Mouse (Mus musculus) forebrain, embryonic 10.5 days (tissue): ENCODE measurements around the gene Zfp276. TPM values are rescaled to one million over a fixed set of nuclear protein-coding genes. Genes with fewer than 3 reads are reported as not detected.
"Not testable (repeated sequence)": the region's sequence is repeated elsewhere in the genome, so short reads cannot be mapped to it uniquely, and the experiment has no call there.

Experiments used
- DNase-seq: peaks from one replicate; pipeline ENCODE4 v3.0.0-alpha.2; 2017; ENCODE audit warnings: low spot score; ENCODE audit errors: extremely low spot score
- H3K27ac ChIP-seq: fragments of 300-500 bp; sonication (generic); 2 replicates; pipeline ENCODE4 v1.5.1; 2016; ENCODE audit warnings: mild to moderate bottlenecking
- H3K27me3 ChIP-seq: fragments of 300-500 bp; sonication (generic); 2 replicates; pipeline ENCODE4 v1.6.1; 2016; ENCODE audit warnings: mild to moderate bottlenecking; ENCODE audit not compliant: poor library complexity, severe bottlenecking
- H3K36me3 ChIP-seq: fragments of 300-500 bp; sonication (generic); replicated peaks from 2 replicates; pipeline ENCODE4 v1.6.1; 2016; ENCODE audit warnings: mild to moderate bottlenecking, moderate library complexity
- H3K4me1 ChIP-seq: fragments of 300-500 bp; sonication (generic); 2 replicates; pipeline ENCODE4 v1.6.1; 2016
- H3K4me3 ChIP-seq: fragments of 300-500 bp; sonication (generic); 2 replicates; pipeline ENCODE4 v1.5.1; 2016; ENCODE audit warnings: mild to moderate bottlenecking, moderate library complexity
- H3K9me3 ChIP-seq: fragments of 300-500 bp; sonication (generic); 2 replicates; pipeline ENCODE4 v1.6.1; 2016; ENCODE audit warnings: mild to moderate bottlenecking, moderate library complexity
- WGBS: fragments of 180-500 bp; shearing (Covaris S2); methylation state at CpG from one replicate; pipeline ENCODE4 v1.1.7; 2016; 5-methylcytosine and 5-hydroxymethylcytosine counted together
- polyA plus RNA-seq: library from polyadenylated mRNA; unstranded; fragments of >200 nt; fragmentation: Nextera tagmentation; extraction: Ambion mirVana; gene quantifications from 2 replicates; pipeline ENCODE4 v1.2.1, GENCODE M21; 2016

The Zfp276 gene
- 23.4 and 24.0 TPM in 2 replicates for polyA plus RNA-seq

DNA sequence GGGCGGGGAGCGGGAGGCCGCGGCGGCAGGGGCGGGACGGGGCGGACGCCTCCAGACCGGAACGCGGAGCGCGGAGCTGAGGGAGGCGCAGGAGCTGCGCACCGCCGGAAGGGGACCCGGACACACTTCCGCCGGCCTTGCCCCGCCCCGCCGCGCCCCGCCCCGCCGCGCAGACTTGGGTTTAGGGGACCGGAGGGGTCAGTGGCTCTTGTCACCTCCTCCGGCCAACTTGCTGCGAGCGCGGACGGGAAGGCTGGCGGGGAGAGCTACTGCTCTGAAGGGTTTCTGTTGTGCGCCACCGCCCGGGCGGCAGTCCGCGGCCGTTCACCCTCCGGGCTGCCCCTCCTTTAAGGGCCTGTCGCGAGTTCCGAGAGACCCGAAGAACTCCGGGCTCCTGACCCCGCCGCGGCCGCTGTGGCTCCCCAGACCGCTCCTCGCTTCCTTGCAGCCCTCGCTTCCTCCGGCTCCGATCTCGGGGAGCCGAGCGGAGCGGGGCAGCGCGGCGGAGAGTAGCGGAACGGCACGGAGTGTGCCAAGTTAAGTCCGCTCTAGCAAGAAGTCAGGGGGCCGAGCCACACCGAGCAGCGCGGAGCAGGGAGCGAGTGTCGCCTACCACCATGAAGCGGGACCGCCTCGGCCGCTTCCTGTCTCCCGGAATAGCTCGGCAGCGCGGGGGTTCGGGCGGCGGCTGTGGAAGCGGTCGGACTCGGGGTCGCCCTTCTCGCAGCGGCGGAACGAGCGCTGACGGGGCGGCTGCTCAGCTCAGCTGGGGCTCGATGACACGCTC, at the start of gene Zfp276, which contains the start of gene Vps9d1:
Zfp276 (plus strand) TSS at position 97 of the 787 bp plus-strand sequence.
Vps9d1 (minus strand) TSS at position 250 of the 787 bp plus-strand sequence.
- WGBS, result under 1% methylated on average over 99 of the region's 99 CpGs
- Histone ChIP-seq H3K27ac (peak within 1 kb of the TSS; percentile 93), H3K36me3 (peaks cover 68% of the 10 kb centered on the region), H3K4me1 (peaks cover 40% of the 10 kb centered on the region), H3K9me3 (no peaks in the 10 kb centered on the region), H3K27me3 (no peaks in the 10 kb centered on the region), H3K4me3 (peak within 1 kb of the TSS; percentile 94)
- peak; percentile 86 for DNase-seq

DNA sequence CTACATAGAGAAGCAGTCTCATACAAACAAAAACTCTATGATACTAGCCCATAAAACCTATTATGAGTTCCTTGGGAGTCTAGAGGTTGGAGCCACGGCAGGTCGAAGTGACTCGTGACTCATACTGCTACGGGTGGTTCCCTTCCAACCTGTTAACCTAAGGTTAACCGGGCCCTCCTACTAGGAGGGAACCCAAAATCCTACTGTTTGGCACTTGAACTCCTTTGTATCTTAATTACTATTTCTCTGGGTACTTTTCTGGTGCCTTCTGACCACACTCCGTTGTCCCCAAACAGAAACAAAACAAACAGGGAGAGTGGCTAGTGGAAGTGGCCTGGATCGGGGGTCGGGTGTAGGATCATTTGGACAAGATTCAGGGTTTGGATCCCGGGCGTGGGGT, 42.1 kb upstream of the Zfp276 start:
- DNase-seq, result no peak
- H3K27ac ChIP-seq, result peak overlapping the region; percentile 87
- H3K4me1 ChIP-seq, result peaks cover 28% of the 10 kb centered on the region
- H3K36me3 ChIP-seq, result peaks cover 42% of the 10 kb centered on the region
- H3K27me3 ChIP-seq, result no peaks in the 10 kb centered on the region
- H3K9me3 ChIP-seq, result no peaks in the 10 kb centered on the region
- peak overlapping the region; percentile 97 for H3K4me3 ChIP-seq
- 52% methylated on average over 10 of the region's 10 CpGs for WGBS

DNA sequence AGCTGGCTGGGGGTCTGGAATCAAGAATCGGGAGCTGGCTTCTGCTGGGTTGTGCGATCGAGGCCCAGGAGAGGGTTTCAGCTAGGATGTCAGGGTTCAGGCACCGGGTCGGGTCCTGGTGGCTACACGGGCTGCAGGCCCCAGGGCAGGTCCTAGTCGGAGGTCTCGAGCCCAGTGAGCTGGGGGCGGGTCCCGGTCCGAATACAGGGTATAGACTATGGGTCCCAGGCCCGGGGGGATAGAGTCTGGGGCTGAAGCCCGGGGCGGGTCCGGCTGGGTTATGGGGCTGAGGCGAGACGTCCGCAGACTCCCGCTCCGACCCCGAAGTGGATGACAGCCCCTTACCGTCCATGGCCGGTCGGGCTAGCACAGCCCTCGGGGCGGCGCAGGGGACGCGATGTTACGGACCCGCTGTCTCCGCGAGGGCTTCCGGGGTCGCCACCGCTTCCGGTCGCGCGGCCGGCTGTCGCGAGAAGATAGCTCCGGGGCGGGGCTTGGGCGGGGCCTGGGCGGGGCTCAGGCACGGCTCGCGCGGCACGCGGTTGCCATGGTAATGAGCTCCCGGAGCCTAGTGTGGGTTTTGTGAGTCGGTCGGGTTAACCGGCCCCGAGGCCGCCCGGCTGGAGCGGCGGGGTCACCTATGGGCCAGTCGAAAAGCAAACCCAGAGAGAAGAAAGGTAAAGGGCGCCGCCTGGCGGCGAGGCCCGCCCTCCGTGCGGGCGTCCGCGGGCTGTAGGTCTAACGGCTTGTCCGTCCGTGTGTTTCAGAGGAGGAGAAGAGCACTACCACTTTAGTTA, 41.5 kb upstream of the Zfp276 start, which contains the start of the genes Chmp1a and Spata33:
Chmp1a (minus strand) TSS at position 443 of the 797 bp plus-strand sequence.
Spata33 (plus strand) TSS at position 512 of the 797 bp plus-strand sequence.
- Histone ChIP-seq H3K9me3 (no peaks in the 10 kb centered on the region), H3K27me3 (no peaks in the 10 kb centered on the region), H3K4me1 (peaks cover 28% of the 10 kb centered on the region), H3K4me3 (peak within 1 kb of the TSS; percentile 97), H3K36me3 (peaks cover 35% of the 10 kb centered on the region), H3K27ac (peak within 1 kb of the TSS; percentile 87)
- peak; percentile 99 for DNase-seq
- 1% methylated on average over 76 of the region's 76 CpGs for WGBS

DNA sequence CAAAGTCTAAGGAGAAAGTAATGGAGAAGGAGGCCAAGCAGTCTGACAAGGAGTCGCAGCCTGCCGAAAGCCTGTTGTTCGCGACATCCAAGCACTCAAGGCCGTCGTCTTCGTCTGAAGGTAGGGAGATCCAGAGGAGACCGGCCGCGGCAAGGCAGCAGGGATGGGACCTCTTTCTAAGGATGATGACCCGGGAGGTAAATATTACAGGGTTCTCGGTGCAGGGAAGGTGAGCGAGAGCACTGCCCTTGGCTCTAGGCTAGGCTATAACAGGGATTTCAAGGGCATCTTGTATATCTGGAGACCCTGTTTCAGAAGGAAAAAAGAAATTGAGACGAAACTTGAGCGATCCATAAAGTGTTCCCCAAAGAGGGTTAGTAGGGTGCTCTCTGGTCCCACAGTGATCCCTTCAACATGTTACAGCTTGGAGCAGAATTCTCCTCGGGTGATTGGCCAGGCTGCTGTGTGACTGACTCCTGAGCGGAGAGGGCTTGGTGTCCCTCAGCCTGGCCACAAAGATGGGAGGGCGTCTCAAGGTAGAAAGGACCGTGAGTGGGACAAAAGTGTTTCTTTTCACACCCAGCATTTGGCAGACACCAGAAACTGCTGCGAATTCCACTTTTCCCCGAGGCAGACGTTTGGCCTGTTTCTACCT, 40.8 kb upstream of the Zfp276 start:
- H3K27ac ChIP-seq, result peak overlapping the region; percentile 87
- H3K9me3 ChIP-seq, result no peaks in the 10 kb centered on the region
- WGBS, result 26% methylated on average over 22 of the region's 22 CpGs
- peak overlapping the region; percentile 97 for H3K4me3 ChIP-seq
- H3K4me1 ChIP-seq, result peaks cover 28% of the 10 kb centered on the region
- no peaks in the 10 kb centered on the region for H3K27me3 ChIP-seq
- peaks cover 28% of the 10 kb centered on the region for H3K36me3 ChIP-seq
- no peak for DNase-seq

DNA sequence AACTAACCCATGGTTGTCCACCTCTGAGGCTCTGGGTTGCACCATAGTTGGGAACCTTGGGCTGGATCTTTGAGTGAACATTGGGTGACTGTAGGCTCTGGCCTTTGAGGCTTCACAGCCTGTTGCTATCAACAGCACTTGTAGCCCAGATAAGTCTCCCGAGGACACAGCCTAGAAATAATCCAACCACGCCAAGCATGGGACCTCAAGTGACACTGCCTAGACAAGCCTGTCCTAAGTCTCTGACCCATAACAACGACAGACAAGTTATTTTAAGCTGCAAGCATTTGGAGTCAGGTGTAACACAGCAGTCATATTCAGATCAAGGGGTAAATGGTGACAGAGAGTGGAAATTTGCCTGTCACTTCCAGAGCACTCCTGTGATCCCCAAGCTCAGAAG, 38.6 kb upstream of the Zfp276 start:
- Histone ChIP-seq H3K27ac (no peak overlapping the region), H3K36me3 (peaks cover 6% of the 10 kb centered on the region; the same call in 1 of the 2 replicates), H3K4me1 (peaks cover 28% of the 10 kb centered on the region), H3K4me3 (no peak overlapping the region), H3K9me3 (no peaks in the 10 kb centered on the region), H3K27me3 (no peaks in the 10 kb centered on the region)
- WGBS, result 82% methylated on average over 3 of the region's 3 CpGs
- DNase-seq, result no peak

DNA sequence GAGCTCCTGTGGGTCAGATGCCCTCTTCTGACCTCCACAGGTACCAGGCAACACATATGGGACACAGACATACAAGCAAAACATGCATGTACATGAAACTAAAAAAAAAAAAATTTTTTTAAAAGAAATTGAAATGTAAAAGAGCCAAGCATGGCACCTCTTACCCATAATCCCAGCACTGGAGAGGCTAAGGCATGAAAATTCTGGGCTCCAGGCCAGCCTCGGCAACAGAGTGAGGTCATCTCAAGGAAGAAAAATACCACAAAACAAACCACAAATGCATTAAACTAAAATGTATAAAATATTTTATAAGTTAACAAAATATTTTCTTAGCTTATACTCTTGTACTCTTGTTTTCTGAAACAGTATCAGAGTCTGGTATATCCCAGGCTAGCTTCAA, 33.1 kb upstream of the Zfp276 start:
- WGBS, result 93% methylated on average over 1 of the region's 1 CpGs
- H3K4me1 ChIP-seq, result peaks cover 18% of the 10 kb centered on the region
- no peaks in the 10 kb centered on the region for H3K36me3 ChIP-seq

DNA sequence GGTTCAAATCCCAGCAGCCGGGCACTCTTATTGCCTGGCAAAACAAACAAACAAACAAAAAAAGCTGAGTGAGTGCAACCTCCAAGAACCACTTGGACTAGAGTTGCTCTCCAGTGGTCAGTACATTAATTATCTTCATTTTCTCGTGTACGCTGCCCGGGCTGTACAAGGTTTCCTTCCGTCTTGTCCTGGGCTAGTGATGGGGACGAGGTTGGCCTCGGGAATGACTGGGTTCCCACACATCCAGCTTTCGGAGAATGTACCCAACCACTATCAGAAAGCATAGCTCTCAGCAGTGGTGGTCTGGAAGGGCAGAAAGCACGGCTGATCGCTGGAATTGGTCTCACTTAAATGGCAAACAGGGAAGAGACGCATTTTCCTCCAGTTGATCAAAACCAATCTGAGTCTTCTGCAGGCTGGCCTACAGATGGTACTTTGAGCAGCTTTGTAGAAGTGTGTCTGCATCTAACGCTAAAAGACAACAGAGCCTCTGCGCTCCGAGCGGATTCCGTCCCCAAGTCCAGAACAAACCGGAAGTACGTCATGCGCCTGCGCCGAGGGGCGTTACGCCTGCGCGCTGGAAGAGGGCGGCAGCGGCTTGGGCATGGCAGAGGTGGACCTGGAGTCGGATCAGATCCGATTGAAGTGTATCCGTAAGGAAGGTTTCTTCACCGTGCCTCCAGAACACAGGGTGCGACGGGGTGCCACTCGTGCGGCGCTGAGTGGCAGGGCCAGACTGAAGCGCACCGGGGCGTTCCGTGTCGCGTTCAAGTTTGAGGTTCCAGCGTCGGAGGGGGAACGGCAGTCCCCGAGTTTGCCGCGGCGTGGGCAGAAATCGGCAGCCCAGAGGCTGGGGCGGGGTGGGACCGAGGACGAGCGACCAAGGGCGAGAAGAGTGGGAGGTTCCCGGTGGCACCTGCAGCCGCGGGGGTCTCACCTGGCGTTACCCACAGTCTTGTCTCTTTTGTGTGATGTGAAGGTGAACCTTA, 29.4 kb upstream of the Zfp276 start, which contains the start of gene Cdk10:
Cdk10 (plus strand) TSS at position 565 of the 989 bp plus-strand sequence.
- H3K4me3 ChIP-seq, result peak within 1 kb of the TSS; percentile 87
- peak; percentile 93 for DNase-seq

More for the DNA sequence above, 33.1 kb upstream of the Zfp276 start:
- Histone ChIP-seq H3K27ac (no peak overlapping the region), H3K9me3 (no peaks in the 10 kb centered on the region), H3K4me3 (no peak overlapping the region), H3K27me3 (no peaks in the 10 kb centered on the region)
- no peak for DNase-seq

DNA sequence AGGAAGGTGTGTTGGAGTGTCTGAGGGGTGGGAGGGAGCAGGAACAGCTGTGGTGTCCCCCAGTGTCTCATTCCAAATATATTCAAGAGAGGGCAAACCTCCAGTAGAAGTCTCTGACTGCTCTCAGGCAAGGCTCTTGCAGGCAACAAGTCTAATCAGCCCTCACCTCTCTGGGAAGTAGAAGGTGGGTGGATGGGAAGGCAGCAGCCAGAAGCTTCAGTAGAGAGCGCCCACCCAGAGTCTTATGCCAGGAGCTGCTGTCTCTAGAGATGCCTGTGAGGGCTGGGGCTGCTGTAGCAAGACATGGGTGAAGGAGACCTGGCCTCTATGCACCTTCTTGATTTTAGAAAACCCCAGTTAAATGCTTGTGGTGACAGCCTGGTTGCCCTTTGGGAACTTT, 25.6 kb upstream of the Zfp276 start:
- DNase-seq, result no peak
- H3K27me3 ChIP-seq, result peaks cover 14% of the 10 kb centered on the region
- H3K4me1 ChIP-seq, result peaks cover 34% of the 10 kb centered on the region
- H3K36me3 ChIP-seq, result peaks cover 46% of the 10 kb centered on the region
- H3K27ac ChIP-seq, result no peak overlapping the region
- 100% methylated on average over 1 of the region's 1 CpGs for WGBS
- no peak overlapping the region for H3K4me3 ChIP-seq
- no peaks in the 10 kb centered on the region for H3K9me3 ChIP-seq

More for the DNA sequence above, 29.4 kb upstream of the Zfp276 start, which contains the start of gene Cdk10:
- Histone ChIP-seq H3K4me1 (peaks cover 20% of the 10 kb centered on the region), H3K36me3 (peaks cover 35% of the 10 kb centered on the region), H3K27me3 (no peaks in the 10 kb centered on the region), H3K27ac (peak within 1 kb of the TSS; percentile 88), H3K9me3 (no peaks in the 10 kb centered on the region)
- 4% methylated on average over 59 of the region's 59 CpGs for WGBS

DNA sequence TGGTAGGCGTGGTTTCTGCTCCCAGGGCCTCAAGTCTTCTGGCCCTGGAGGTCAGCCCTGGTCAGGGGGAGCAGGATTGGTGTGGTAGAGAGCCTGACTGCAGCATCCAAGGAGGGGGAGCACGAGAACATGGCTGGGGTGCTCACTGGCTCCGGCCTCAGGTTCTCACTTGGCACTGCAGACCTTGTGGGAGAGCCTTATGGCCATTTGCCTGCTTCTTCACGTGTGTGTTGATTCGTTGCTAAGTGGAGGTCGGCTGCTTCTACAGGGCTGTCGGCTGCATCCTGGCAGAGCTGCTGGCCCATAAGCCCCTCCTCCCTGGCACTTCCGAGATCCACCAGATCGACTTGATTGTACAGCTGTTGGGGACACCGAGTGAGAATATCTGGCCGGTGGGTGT, 23.7 kb upstream of the Zfp276 start:
- H3K4me3 ChIP-seq, DNase-seq, H3K9me3 ChIP-seq, H3K27ac ChIP-seq: not testable (repeated sequence)
- H3K4me1 ChIP-seq, result peaks cover 34% of the 10 kb centered on the region
- H3K36me3 ChIP-seq, result peaks cover 46% of the 10 kb centered on the region
- WGBS, result 90% methylated on average over 11 of the region's 11 CpGs
- H3K27me3 ChIP-seq, result peaks cover 34% of the 10 kb centered on the region

DNA sequence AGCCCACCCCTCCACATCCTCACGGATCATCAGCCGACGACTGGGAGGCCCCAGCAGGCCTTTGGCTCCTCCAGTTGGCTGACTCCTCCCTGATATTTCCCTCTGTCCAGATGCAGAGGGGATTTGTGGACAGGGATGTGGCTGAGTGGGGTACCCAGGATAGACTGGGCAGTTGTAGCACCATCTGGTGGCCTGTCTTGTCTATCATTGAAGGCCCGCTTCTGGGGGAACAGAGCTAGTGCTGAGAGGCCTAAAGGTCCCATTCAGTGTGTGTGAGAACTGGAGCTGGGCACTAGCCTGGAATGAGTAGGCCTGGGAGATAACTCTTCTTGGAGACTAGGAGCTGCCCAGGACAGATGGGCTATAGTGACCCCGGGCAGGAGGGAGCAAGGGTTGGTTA, 22.3 kb upstream of the Zfp276 start:
- 61% methylated on average over 5 of the region's 5 CpGs for WGBS
- peaks cover 39% of the 10 kb centered on the region for H3K36me3 ChIP-seq
- no peaks in the 10 kb centered on the region for H3K9me3 ChIP-seq
- peaks cover 48% of the 10 kb centered on the region for H3K27me3 ChIP-seq
- H3K4me3 ChIP-seq, result no peak overlapping the region
- no peak for DNase-seq
- H3K4me1 ChIP-seq, result peaks cover 41% of the 10 kb centered on the region
- no peak overlapping the region for H3K27ac ChIP-seq

DNA sequence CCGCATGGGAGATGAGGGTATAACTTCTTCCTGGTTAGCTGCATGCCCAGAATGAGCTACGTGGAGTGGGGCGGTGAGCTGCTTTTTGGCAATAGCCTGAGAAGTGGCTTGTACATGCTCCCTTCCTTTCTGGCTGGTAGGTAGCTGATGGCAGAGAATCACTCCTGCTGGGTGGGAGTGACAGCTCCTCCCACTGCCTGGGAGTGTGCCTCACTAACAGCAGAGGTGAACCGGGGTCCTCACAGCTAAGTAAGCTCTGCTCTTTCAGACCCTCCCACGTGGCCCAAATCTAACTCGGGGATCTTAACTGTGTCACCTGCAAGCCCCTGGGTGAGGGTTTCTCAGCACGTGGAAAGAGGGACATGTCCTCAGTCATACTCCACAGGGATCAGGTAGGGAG, 21.4 kb upstream of the Zfp276 start:
- 49% methylated on average over 7 of the region's 7 CpGs for WGBS
- H3K4me3 ChIP-seq, result no peak overlapping the region
- peaks cover 55% of the 10 kb centered on the region for H3K27me3 ChIP-seq
- peaks cover 31% of the 10 kb centered on the region for H3K36me3 ChIP-seq
- no peaks in the 10 kb centered on the region for H3K9me3 ChIP-seq
- peaks cover 47% of the 10 kb centered on the region for H3K4me1 ChIP-seq
- DNase-seq, result no peak
- no peak overlapping the region for H3K27ac ChIP-seq
